Mouse (Mus musculus) adrenal gland, adult (tissue): ENCODE measurements around the gene Dcaf5.

Source experiments
- DNase-seq, 2 experiments: peaks; one replicate each; pipeline ENCODE4 v3.0.0; 2022 to 2023; ENCODE audit warnings: low spot score in 1 of 2; ENCODE audit not compliant: inconsistent age in 2 of 2

Dcaf5 gene

GRCm38 (mm10) chr12:80410855-80411254 lies 25.5 kb downstream of the Dcaf5 start:
- DNase-seq: no peak

GRCm38 (mm10) chr12:80407824-80408223 lies 28.6 kb downstream of the Dcaf5 start:
- peak in 1 of 2 experiments; percentile 56 for DNase-seq

DNA sequence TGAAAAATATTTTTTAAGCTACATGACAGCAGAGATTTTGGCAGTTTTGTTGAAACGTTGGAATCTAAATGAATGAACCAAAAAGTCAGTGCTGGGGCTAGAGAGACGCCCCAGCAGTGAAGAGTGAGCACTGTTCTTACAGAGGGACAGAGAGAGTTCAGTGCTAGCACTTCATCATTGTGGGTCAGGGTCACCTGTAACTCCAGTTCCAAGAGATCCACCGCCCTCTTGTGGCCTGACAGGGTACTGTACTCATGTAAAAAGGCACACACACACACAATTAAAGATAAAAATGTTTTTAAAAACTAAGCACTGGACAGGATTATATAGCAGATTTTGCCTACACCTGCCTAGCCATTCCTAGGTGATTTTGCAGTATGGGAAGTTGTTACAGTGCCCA lies 29.8 kb downstream of the Dcaf5 start:
- DNase-seq: peak; percentile 60 to 83

GRCm38 (mm10) chr12:80404139-80404538 lies 32.3 kb downstream of the Dcaf5 start:
- DNase-seq: no peak

- DNase-seq: no peak
Observed at GRCm38 (mm10) chr12:80399147-80399546, 37.3 kb downstream of the Dcaf5 start.

DNA sequence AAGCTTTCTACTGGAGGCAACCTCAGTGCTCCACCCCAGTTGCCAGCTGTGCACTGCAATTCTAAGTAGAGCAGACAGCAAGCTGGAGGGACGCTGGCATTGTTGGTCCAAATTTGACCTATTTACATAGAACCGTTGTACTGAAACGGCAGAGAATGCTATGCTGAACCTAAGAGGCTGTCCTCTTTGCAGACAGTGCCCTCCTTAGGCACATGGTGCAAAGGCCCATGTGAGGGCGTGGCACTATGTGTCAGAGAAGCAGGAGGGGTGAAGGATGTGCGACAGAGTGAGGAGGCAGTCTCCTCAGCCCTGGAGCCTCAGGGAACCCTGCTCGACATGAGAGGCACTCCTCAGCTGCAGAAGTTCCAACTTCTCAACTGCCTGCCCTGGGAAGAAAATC lies 40.0 kb downstream of the Dcaf5 start:
- DNase-seq: no peak

DNA sequence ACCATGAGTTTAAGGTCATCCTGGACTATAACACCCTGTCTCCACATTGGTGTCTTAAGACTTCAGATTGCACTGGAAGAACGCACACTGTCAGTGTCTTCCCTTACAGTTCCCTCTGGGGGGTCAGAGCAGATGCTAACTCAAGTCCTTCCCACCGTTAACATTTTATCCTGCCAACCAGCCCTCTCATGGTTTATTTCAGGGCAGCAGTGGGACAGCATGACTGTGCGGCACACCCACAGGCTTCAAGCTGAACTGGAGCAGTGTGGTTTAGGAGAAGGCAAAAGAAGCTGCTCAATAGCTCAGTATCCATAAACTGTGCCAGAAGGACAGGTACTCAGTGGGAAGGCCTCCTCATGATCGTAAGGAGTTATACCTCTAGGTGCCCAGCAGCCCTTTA lies 41.1 kb downstream of the Dcaf5 start:
- no peak for DNase-seq

DNA sequence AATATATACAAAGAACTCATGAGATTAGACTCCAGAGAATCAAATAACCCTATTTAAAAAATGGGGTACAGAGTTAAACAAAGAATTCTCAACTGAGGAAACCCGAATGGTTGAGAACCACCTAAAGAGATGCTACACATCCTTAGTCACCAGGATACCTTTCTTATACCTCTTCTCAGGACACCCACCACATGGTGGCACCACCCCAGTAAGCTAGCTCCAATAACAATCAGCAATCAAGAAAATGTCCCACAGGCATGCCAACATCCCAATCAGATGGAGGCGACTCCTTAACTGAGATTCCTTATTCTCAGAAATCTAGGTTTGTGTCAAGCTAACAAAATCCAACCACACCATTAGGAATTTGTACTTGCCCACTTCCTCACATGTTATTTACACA lies 42.4 kb downstream of the Dcaf5 start:
- peak in 1 of 2 experiments; percentile 61 for DNase-seq

GRCm38 (mm10) chr12:80389448-80389847 lies 47.0 kb downstream of the Dcaf5 start:
- peak in 1 of 2 experiments; percentile 74 for DNase-seq

GRCm38 (mm10) chr12:80387326-80387725 lies 49.1 kb downstream of the Dcaf5 start:
- DNase-seq: no peak

GRCm38 (mm10) chr12:80385361-80385760 lies 51.0 kb downstream of the Dcaf5 start:
- no peak for DNase-seq

DNA sequence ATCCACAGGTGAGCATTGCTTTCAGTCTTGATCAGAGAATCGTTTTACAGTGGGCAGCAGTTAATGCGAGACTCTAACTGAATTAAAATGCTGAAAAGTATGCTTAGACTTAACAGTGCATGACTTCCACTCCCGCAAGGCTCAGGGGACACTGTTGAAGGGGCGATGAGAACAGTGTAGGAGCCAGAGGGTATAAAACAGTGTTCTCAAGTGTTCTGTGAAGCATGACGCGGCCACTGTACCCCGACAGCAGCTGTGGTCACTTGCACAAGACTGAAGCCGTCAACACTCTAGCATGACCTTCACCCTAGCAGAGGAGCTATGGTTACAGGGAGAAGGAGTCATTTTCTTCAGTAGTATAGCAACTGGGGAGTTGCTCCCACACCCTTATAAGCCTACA lies 52.9 kb downstream of the Dcaf5 start:
- no peak for DNase-seq

- no peak for DNase-seq
Observed at GRCm38 (mm10) chr12:80382794-80383193, 53.6 kb downstream of the Dcaf5 start.

- no peak for DNase-seq
Observed at GRCm38 (mm10) chr12:80379831-80380457, 56.5 kb downstream of the Dcaf5 start.

- peak in 1 of 2 experiments; percentile 46 for DNase-seq
Observed at GRCm38 (mm10) chr12:80379393-80379792, 57.0 kb downstream of the Dcaf5 start.

- DNase-seq: peak in 1 of 2 experiments; percentile 65
Observed at GRCm38 (mm10) chr12:80377604-80378003, 58.8 kb downstream of the Dcaf5 start.

DNA sequence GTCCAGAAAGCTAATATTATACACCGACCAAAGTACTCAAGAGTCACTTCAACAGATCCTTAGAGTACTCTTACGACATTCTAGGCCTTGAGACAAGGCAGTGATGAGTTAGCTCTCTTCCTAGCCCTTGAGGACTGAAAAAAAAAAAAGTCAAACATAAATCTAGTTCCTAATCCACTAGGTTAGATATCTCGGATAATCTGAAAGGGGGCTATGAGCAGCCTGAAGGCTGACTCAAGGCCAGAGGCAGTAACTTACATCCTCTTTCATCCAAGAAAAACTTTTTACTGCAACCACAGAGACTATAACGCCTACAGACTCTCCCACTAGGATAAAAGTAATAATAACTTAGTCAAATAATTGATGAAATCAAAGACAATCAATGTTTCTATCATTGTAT lies 60.7 kb downstream of the Dcaf5 start:
- DNase-seq: no peak

DNA sequence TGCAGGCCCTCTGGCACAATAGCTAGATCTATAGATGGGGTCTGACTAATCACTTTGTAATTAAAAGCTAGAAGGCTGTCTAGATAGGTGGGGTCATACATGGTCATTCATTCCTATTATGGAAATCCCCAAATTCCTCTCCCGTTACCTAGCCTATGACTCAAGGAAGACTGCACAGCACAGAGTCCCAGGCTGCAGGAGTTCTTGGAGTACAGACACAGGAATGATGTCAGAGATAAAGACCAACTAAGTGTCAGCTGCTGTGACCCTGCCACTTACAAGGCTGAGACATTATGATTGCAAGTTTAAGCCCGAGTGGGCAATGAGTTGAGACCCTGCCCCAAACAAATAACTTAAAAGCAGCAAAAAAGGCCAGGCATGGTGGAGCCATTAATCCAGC lies 61.7 kb downstream of the Dcaf5 start:
- DNase-seq: peak; percentile 47 to 60

DNA sequence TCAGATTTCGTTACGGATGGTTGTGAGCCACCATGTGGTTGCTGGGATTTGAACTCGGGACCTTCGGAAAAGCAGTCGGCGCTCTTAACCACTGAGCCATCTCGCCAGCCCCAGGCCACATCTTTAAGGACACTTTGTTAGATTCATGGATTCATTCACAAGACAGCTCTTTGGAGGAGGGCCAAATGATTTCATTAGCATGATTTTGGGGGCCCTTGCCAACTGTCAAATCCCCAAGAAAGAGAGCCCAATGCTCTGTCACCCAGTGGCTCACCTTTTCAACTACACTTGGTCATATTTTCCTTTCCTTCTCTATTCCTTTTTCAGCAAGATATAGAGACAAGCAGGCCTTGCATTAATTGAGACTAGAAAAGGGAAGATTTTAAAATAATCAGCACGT lies 63.5 kb downstream of the Dcaf5 start:
- peak in 1 of 2 experiments; percentile 53 for DNase-seq

- peak; percentile 43 to 66 for DNase-seq
Observed at GRCm38 (mm10) chr12:80367227-80367626, 69.2 kb downstream of the Dcaf5 start.

- no peak for DNase-seq
Observed at GRCm38 (mm10) chr12:80366004-80366480, 70.4 kb downstream of the Dcaf5 start.

- no peak for DNase-seq
Observed at GRCm38 (mm10) chr12:80365345-80365744, 71.1 kb downstream of the Dcaf5 start.

- DNase-seq: no peak
Observed at GRCm38 (mm10) chr12:80361655-80362054, 74.7 kb downstream of the Dcaf5 start.
